Mouse (Mus musculus): Measurements from ENCODE around the gene Parp11. TPM values are rescaled to one million over a fixed set of nuclear protein-coding genes. Genes with fewer than 3 reads are reported as not detected.

Parp11 gene
- polyA plus RNA-seq, 1 experiment = 13.2 TPM

DNA sequence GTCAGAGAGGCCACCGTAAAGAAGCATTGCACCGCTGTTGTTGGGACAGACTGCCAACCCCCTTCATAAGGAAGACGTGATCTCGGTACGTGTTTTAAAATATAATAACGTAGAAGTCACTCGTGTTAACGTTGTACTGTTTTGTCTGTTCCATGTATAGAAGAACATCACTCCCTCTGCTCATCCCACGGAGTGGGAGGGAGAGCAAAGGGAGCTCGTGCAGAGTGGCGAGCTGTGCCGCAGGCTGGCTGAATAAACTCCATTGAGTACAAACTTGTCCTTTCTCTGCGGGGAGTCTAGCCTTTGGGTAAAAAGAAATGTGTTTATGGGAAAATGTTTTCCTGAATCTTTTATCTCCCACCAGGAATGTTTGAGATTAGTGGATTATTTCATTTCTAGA lies 47.1 kb downstream of the Parp11 start:
- Histone ChIP-seq H3K27ac (ENCODE audit: insufficient read depth, low read length) (no peak overlapping the region), H3K4me1 (ENCODE audit: control insufficient read depth, insufficient read depth, insufficient read length) (no peaks in the 10 kb centered on the region), H3K36me3 (ENCODE audit: control insufficient read depth, insufficient read depth, low read length) (peaks cover 8% of the 10 kb centered on the region; the same call in 1 of the 2 replicates), H3K27me3 (ENCODE audit: control insufficient read depth, insufficient read depth, low read length) (no peaks in the 10 kb centered on the region), H3K4me3 (ENCODE audit: extremely low read depth, insufficient read depth, insufficient read length) (no peak overlapping the region)
- no peak for DNase-seq (ENCODE audit: low read depth in 1 of 2, low spot score in 2 of 2)
- WGBS = 96% methylated on average over 13 of the region's 13 CpGs
- no peak for TF ChIP-seq POLR2A (IDR thresholded peaks at IDR 0.05; ENCODE audit: low read depth, low read length)
- TF ChIP-seq CTCF (IDR thresholded peaks at IDR 0.05; ENCODE audit: extremely low read depth, insufficient read depth, insufficient read length, insufficient replicate concordance) = no peak

DNA sequence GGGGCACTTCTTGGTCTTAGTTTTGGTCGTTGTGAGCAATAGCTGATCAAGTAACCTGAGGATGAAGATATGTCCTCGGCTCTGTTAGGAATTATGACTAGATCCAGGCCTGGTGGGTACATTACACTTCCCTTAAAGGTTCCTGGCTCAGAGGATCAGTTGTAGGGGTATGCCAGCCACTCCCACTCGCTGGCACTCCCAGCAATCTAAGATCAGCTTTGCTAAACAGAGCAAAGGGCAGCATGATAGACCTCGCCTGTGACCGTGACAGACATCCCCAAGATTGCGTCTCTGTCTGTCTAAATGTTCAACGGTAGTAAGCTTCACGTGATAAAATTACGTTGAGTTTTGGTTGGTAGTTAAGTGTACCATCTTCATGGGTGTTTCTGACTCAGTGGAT lies 47.7 kb downstream of the Parp11 start:
- no peak overlapping the region for H3K27ac ChIP-seq (ENCODE audit: insufficient read depth, low read length)
- 92% methylated on average over 9 of the region's 9 CpGs for WGBS
- H3K27me3 ChIP-seq (ENCODE audit: control insufficient read depth, insufficient read depth, low read length) = no peaks in the 10 kb centered on the region
- no peak for DNase-seq (ENCODE audit: low read depth in 1 of 2, low spot score in 2 of 2)
- no peaks in the 10 kb centered on the region for H3K4me1 ChIP-seq (ENCODE audit: control insufficient read depth, insufficient read depth, insufficient read length)
- TF ChIP-seq POLR2A (IDR thresholded peaks at IDR 0.05; ENCODE audit: low read depth, low read length) = no peak
- no peak for TF ChIP-seq CTCF (IDR thresholded peaks at IDR 0.05; ENCODE audit: extremely low read depth, insufficient read depth, insufficient read length, insufficient replicate concordance)
- H3K4me3 ChIP-seq (ENCODE audit: extremely low read depth, insufficient read depth, insufficient read length) = no peak overlapping the region
- H3K36me3 ChIP-seq (ENCODE audit: control insufficient read depth, insufficient read depth, low read length) = peaks cover 8% of the 10 kb centered on the region; the same call in 1 of the 2 replicates

GRCm38 (mm10) chr6:127495251-127495650 lies 48.6 kb downstream of the Parp11 start:
- TF ChIP-seq CTCF (IDR thresholded peaks at IDR 0.05; ENCODE audit: extremely low read depth, insufficient read depth, insufficient read length, insufficient replicate concordance) (no peak), POLR2A (IDR thresholded peaks at IDR 0.05; ENCODE audit: low read depth, low read length) (no peak)
- H3K27me3 ChIP-seq (ENCODE audit: control insufficient read depth, insufficient read depth, low read length) = no peaks in the 10 kb centered on the region
- H3K27ac ChIP-seq (ENCODE audit: insufficient read depth, low read length) = no peak overlapping the region
- peaks cover 6% of the 10 kb centered on the region; the same call in 1 of the 2 replicates for H3K36me3 ChIP-seq (ENCODE audit: control insufficient read depth, insufficient read depth, low read length)
- DNase-seq (ENCODE audit: low read depth in 1 of 2, low spot score in 2 of 2) = no peak
- 96% methylated on average over 2 of the region's 2 CpGs for WGBS
- H3K4me3 ChIP-seq (ENCODE audit: extremely low read depth, insufficient read depth, insufficient read length) = no peak overlapping the region
- H3K4me1 ChIP-seq (ENCODE audit: control insufficient read depth, insufficient read depth, insufficient read length) = no peaks in the 10 kb centered on the region

- H3K4me3 ChIP-seq (ENCODE audit: extremely low read depth, insufficient read depth, insufficient read length) = no peak overlapping the region
- no peaks in the 10 kb centered on the region for H3K4me1 ChIP-seq (ENCODE audit: control insufficient read depth, insufficient read depth, insufficient read length)
- 44% methylated on average over 6 of the region's 6 CpGs for WGBS
- H3K27me3 ChIP-seq (ENCODE audit: control insufficient read depth, insufficient read depth, low read length) = no peaks in the 10 kb centered on the region
- no peak for DNase-seq (ENCODE audit: low read depth in 1 of 2, low spot score in 2 of 2)
- TF ChIP-seq CTCF (IDR thresholded peaks at IDR 0.05; ENCODE audit: extremely low read depth, insufficient read depth, insufficient read length, insufficient replicate concordance) (no peak), POLR2A (IDR thresholded peaks at IDR 0.05; ENCODE audit: low read depth, low read length) (no peak)
- H3K27ac ChIP-seq (ENCODE audit: insufficient read depth, low read length) = no peak overlapping the region
- peaks cover 6% of the 10 kb centered on the region; the same call in 1 of the 2 replicates for H3K36me3 ChIP-seq (ENCODE audit: control insufficient read depth, insufficient read depth, low read length)
Observed at GRCm38 (mm10) chr6:127495876-127496275, 49.2 kb downstream of the Parp11 start.

DNA sequence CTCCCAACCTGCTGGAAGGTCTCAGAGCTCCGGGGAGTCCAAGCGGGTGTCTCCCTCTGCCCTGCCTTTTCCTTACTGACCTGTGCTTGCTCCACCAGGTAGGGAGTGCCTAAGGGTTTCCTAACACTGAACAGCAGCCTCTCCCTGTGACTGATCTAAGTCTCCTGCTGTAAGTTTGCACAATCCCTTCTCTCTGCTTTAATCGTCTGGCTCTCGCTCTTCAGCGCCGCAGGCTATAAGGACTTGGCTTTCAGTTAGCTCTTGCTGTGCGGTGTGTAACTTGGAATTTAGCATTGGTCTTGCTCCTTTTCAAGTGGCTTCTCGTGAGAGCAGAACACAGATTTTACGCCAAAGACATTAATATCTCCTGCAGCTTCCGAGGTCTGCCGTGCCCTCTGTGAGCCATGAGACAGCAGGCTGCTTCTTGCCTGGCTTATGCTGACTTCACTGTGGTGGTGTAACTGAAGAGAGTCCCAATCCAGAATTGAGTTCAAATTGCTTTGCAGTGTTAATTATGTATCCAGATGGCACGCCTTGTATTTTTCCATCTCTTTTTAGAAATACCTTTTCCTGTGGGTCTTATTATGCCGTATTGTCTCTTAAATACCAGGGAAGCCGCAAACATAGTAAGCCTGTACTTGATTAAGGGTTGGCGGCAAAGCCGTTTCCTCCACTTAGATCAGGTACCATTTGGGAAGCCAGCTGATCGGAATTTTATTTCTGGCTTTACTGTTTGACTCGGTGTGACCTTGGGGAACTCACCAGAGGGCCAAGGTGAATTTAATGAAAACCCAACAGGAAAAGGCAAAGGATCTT lies 50.4 kb downstream of the Parp11 start:
- 94% methylated on average over 18 of the region's 18 CpGs for WGBS
- Histone ChIP-seq H3K4me3 (ENCODE audit: extremely low read depth, insufficient read depth, insufficient read length) (no peak overlapping the region), H3K36me3 (ENCODE audit: control insufficient read depth, insufficient read depth, low read length) (peaks cover 4% of the 10 kb centered on the region; the same call in 1 of the 2 replicates), H3K4me1 (ENCODE audit: control insufficient read depth, insufficient read depth, insufficient read length) (no peaks in the 10 kb centered on the region), H3K27ac (ENCODE audit: insufficient read depth, low read length) (no peak overlapping the region), H3K27me3 (ENCODE audit: control insufficient read depth, insufficient read depth, low read length) (no peaks in the 10 kb centered on the region)
- DNase-seq (ENCODE audit: low read depth in 1 of 2, low spot score in 2 of 2) = no peak
- no peak for TF ChIP-seq POLR2A (IDR thresholded peaks at IDR 0.05; ENCODE audit: low read depth, low read length)
- no peak for TF ChIP-seq CTCF (IDR thresholded peaks at IDR 0.05; ENCODE audit: extremely low read depth, insufficient read depth, insufficient read length, insufficient replicate concordance)

DNA sequence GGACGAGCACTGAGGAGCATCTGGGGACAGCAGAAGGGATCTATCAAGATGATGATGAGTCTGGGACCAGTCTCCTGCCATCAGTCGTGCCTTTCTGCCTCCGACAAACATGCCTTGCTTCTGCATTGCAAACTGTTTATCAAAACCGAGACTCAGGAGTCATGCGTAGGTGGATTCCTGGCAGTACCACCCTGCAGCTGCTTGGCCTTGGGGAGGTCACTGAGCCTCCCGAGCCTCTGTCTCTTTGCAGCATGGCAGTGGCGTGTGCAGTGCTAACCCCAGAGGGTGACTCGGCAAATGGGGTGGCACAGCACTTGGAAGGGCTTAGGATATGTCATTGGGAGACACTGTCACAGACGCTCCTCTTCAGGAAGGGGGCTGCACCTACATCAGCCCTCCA lies 53.5 kb downstream of the Parp11 start:
- no peaks in the 10 kb centered on the region for H3K4me1 ChIP-seq (ENCODE audit: control insufficient read depth, insufficient read depth, insufficient read length)
- WGBS = 76% methylated on average over 9 of the region's 9 CpGs
- no peaks in the 10 kb centered on the region for H3K27me3 ChIP-seq (ENCODE audit: control insufficient read depth, insufficient read depth, low read length)
- H3K4me3 ChIP-seq (ENCODE audit: extremely low read depth, insufficient read depth, insufficient read length) = no peak overlapping the region
- TF ChIP-seq CTCF (IDR thresholded peaks at IDR 0.05; ENCODE audit: extremely low read depth, insufficient read depth, insufficient read length, insufficient replicate concordance) (no peak), POLR2A (IDR thresholded peaks at IDR 0.05; ENCODE audit: low read depth, low read length) (no peak)
- H3K27ac ChIP-seq (ENCODE audit: insufficient read depth, low read length) = no peak overlapping the region
- no peak for DNase-seq (ENCODE audit: low read depth in 1 of 2, low spot score in 2 of 2)
- no peaks in the 10 kb centered on the region for H3K36me3 ChIP-seq (ENCODE audit: control insufficient read depth, insufficient read depth, low read length)

DNA sequence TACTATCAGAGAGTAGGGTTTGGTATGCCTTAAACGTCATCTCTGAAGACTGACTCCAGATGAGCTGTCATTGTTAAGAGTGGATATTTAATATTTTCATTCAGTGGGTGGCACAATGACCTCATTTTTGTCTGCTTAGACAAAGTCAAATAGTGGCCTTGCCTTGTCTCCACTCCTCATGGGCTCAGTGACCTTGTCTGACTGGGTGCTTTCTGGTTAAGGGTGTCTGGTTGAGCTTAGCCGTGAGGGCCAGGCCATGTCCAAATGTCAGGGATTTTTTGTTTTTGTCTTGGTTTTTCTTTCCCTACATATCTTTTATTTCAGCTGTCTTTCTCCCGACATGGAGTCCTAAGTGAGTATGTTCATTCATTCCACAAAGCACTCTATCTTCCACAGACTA lies 54.2 kb downstream of the Parp11 start:
- no peak for TF ChIP-seq POLR2A (IDR thresholded peaks at IDR 0.05; ENCODE audit: low read depth, low read length)
- TF ChIP-seq CTCF (IDR thresholded peaks at IDR 0.05; ENCODE audit: extremely low read depth, insufficient read depth, insufficient read length, insufficient replicate concordance) = no peak
- Histone ChIP-seq H3K4me3 (ENCODE audit: extremely low read depth, insufficient read depth, insufficient read length) (no peak overlapping the region), H3K36me3 (ENCODE audit: control insufficient read depth, insufficient read depth, low read length) (no peaks in the 10 kb centered on the region), H3K4me1 (ENCODE audit: control insufficient read depth, insufficient read depth, insufficient read length) (no peaks in the 10 kb centered on the region), H3K27me3 (ENCODE audit: control insufficient read depth, insufficient read depth, low read length) (no peaks in the 10 kb centered on the region), H3K27ac (ENCODE audit: insufficient read depth, low read length) (no peak overlapping the region)
- WGBS = 89% methylated on average over 3 of the region's 3 CpGs
- no peak for DNase-seq (ENCODE audit: low read depth in 1 of 2, low spot score in 2 of 2)

Measured in spleen, adult 2 months (tissue).